9 mouse cellular contexts compared by ENCODE assay signal in the genomic region with DNA sequence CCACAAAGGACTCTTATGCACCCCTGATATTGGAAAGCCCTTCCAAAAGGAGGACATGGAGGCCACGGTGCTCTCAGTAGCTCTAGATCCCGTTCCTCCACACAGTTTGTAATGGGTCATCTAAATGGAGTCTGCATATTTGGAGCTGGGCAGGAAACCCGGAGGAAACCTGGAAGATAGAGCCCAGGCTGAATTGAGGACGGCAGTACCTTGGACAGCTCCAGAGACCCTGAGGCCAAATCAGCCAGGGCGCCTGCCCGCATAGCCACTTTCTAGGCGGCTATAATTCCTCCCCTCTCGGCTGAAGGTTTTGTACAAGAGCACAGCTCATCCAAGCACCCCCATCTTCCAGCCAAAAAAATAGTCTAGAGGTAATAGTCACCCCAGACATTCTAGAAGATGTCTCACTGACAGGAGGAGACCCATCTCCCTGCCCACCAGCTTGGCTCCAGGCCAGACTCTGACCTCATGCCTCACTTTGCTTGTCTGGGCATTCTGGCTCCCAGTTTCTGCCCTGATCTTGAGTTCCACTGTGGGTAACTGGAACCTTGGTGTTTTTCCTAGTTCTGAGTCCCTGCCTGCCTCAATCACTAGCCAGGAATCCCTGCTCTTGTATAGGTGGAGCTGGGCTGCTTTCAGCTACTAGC. TPM values are rescaled to one million over a fixed set of nuclear protein-coding genes. Genes with fewer than 3 reads are reported as not detected.
DNase-seq lines count a peak whose midpoint lies in the region; ATAC-seq and TF ChIP-seq lines count a peak whose summit lies in the region.
"Had no signal": no experiment of that assay in that cellular context is flagged by ENCODE, and none has a peak within 500 bp of the region (broad histone marks: within the 10 kb centered on the region; RNA-seq: fewer than 3 reads in every experiment).

No protein-coding gene starts in this region.

- H3K9ac ChIP-seq in stomach, postnatal 0 days (ENCODE audit: low read length): no peak overlapping the region
- H3K9ac ChIP-seq: liver, embryonic 13.5 days had no signal

- H3K27me3 ChIP-seq in stomach, postnatal 0 days (ENCODE audit: control insufficient read depth, insufficient read depth, low read length): peaks cover 25% of the 10 kb centered on the region

- no peak for TF ChIP-seq CTCF in stomach, postnatal 0 days (IDR thresholded peaks at IDR 0.05; ENCODE audit: low read depth)

- TF ChIP-seq EP300 in stomach, postnatal 0 days (optimal IDR thresholded peaks at IDR 0.05): no peak

- 8% methylated on average over 8 of the region's 8 CpGs for WGBS in stomach, postnatal 0 days

- H3K4me1 ChIP-seq in stomach, postnatal 0 days (replicated peaks; ENCODE audit: control insufficient read depth, insufficient read depth): no peaks in the 10 kb centered on the region

- H3K9me3 ChIP-seq in stomach, postnatal 0 days (ENCODE audit: control insufficient read depth, low read length): no peaks in the 10 kb centered on the region
- H3K9me3 ChIP-seq: liver, embryonic 13.5 days had no signal

- no peak overlapping the region for H3K27ac ChIP-seq in stomach, postnatal 0 days (replicated peaks)
- H3K27ac ChIP-seq: liver, embryonic 13.5 days had no signal

- H3K4me2 ChIP-seq in stomach, postnatal 0 days (replicated peaks; ENCODE audit: low read depth): no peak overlapping the region
- H3K4me2 ChIP-seq: liver, embryonic 13.5 days had no signal

- no peak overlapping the region for H3K4me3 ChIP-seq in stomach, postnatal 0 days (ENCODE audit: low read depth, low read length)
- H3K4me3 ChIP-seq: liver, embryonic 13.5 days had no signal

- no peak for ATAC-seq in stomach, postnatal 0 days (ENCODE audit: low FRiP score, low TSS enrichment)

- no peaks in the 10 kb centered on the region for H3K36me3 ChIP-seq in stomach, postnatal 0 days (ENCODE audit: control insufficient read depth, insufficient read depth, low read length)
- H3K36me3 ChIP-seq: liver, embryonic 13.5 days had no signal

- peak; percentile 26 to 72 for DNase-seq in adrenal gland, adult (ENCODE audit: inconsistent age in 2 of 2, low spot score in 1 of 2)
- DNase-seq in adrenal gland, adult 8-10 months: no peak
- peak; percentile 50 to 55 for DNase-seq in layer of hippocampus, postnatal 10 days (ENCODE audit: low spot score in 2 of 2)
- no peak for DNase-seq in layer of hippocampus, adult 11-12 months (ENCODE audit: low spot score)
- DNase-seq in c-Kit-positive CD71-negative TER-119-negative erythroid progenitor cells, embryonic 14.5 days (ENCODE audit: low read depth): peak; percentile 37
- DNase-seq in kidney, postnatal 36 days: peak; percentile 37 to 77
- peak; percentile 54 for DNase-seq in stomach, postnatal 0 days (ENCODE audit: low spot score)
- no peak for DNase-seq in T-cell, adult 2 months (ENCODE audit: low spot score)
- DNase-seq: liver, embryonic 13.5 days had no signal

RNA-seq across cellular contexts. Expression of a gene that starts 1.3 kb away (rescaled TPM):
- under 1 TPM; 0.31 to 0.52 (median 0.39) TPM for total RNA-seq in adrenal gland, adult 8-10 months (2022)
- total RNA-seq in layer of hippocampus, postnatal 10 days (2021): 100 to 1,000 TPM; 184 to 203 TPM
- 0.04 and 0.06 TPM in 2 replicates for polyA plus RNA-seq in stomach, postnatal 0 days (2015; fragmentation: Nextera tagmentation; extraction: Ambion mirVana)

Comparison
In these comparisons a context has a peak if more than half of its experiments do, and no peak if none do; other contexts are left out.
1. DNase-seq: peak in adrenal gland, adult (2 of 2), layer of hippocampus, postnatal 10 days (2 of 2), c-Kit-positive CD71-negative TER-119-negative erythroid progenitor cells, embryonic 14.5 days (single experiment), kidney, postnatal 36 days (2 of 2) and stomach, postnatal 0 days (single experiment); none in adrenal gland, adult 8-10 months (single experiment), layer of hippocampus, adult 11-12 months (single experiment) and T-cell, adult 2 months (single experiment).
2. RNA of a gene that starts 1.3 kb away (total RNA-seq): 184 to 203 TPM in layer of hippocampus, postnatal 10 days; 0.31 to 0.52 TPM in adrenal gland, adult 8-10 months; every median in the first group is over 100 times any median in the second.